Mouse (Mus musculus): Measurements from ENCODE around the gene 4930578G10Rik.

- TF ChIP-seq CTCF (IDR thresholded peaks at IDR 0.05; ENCODE audit: borderline replicate concordance, extremely low read depth, insufficient read depth, insufficient read length) (peak; percentile 76), POLR2A (IDR thresholded peaks at IDR 0.05; ENCODE audit: borderline replicate concordance, extremely low read depth, insufficient read depth, insufficient read length, poor library complexity, severe bottlenecking) (no peak)
Measured at GRCm38 (mm10) chr4:42876586-42877291, 141.4 kb downstream of the 4930578G10Rik start.
